Mouse (Mus musculus) G1E (cell line): ENCODE results near the gene Ccdc102a.

Experiments
- CTCF ChIP-seq: IDR thresholded peaks from 2 replicates; pipeline ENCODE4 v1.5.1; 2012; ENCODE audit warnings: low read depth, low read length, inconsistent platforms, mixed read lengths
- GATA1 ChIP-seq: IDR thresholded peaks from 2 replicates; pipeline ENCODE4 v1.6.1; 2012; ENCODE audit warnings: borderline replicate concordance, low read length, inconsistent platforms, mixed read lengths

DNA sequence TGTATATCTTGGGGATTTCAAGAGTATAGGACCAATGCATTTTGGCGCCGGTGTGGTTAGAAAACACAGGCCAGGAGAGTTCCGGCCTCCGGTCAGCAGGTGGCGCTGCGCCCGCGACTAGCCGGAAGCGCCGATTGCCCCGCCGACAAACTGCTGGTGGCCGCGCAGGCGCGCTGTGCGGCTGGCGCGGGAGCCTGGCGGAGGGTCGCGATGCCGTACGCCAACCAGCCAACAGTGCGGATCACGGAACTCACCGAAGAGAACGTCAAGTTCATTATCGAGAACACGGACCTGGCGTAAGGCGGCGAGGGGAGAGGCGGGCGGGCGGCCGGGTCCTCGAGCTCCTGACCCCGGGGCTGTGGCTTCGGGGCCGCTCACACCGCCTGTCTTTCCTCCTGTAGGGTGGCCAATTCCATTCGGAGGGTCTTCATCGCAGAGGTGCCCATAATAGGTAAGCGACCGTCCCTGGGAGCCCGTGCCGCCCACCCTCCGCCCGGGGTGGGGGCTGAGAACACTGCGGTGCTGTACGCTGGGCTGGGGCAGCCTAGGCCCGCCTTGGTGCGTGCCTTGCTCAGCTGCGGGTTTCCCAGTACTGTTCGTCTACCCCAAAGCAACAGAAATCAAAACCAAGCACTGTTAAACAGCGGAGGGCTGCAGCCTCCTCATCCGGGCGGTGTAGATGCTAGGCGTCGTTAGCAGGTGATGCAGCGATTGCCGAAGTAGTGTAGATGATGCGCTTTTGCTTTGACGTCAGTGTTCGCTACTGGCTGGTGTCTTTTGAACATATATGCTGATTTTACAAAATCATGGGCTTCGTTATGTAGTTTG lies 60.3 kb downstream of the Ccdc102a start, which contains the start of gene Polr2c:
- peak; percentile 57 for TF ChIP-seq CTCF
- no peak for TF ChIP-seq GATA1
